Mouse (Mus musculus): ENCODE results near the gene Fbxl8.

DNA sequence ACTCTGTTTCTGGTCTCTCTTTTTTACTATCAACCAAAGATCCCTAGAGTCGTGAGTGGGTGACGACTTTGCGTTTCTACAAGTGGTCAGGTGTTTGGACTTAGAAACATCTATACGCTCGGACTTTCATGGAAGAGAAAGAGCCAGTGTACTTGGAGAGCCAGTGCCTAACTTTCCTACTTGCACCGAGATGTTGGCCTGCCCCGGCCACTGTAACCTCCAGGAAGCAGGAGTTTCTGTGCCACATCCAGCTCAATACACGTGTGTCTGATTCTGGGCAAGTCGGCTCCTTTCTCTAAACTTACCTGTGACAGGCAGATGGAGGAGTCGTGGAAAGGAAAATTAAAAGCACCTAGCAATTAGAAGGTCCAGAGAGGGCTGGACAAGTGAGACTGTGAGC, 11.4 kb downstream of the Fbxl8 start, which contains the start of gene Nol3:
- TF ChIP-seq CTCF (IDR thresholded peaks at IDR 0.05; ENCODE audit: borderline replicate concordance, insufficient read depth, low read depth, low read length), result no peak
- no peak for TF ChIP-seq POLR2A (IDR thresholded peaks at IDR 0.05; ENCODE audit: borderline replicate concordance, insufficient read depth, low read length)
